Mouse (Mus musculus) liver, adult 2 months (tissue): ENCODE data around the gene Exosc5.

ENCODE experiments used
- CTCF ChIP-seq: fragments of 200-500 bp; IDR thresholded peaks from 2 replicates; pipeline ENCODE4 v1.5.1; 2011; ENCODE audit warnings: low read depth, low read length, control low read depth
- POLR2A ChIP-seq: fragments of 200-500 bp; IDR thresholded peaks from 2 replicates; pipeline ENCODE4 v1.6.1; 2011; ENCODE audit warnings: low read length, control low read depth; ENCODE audit not compliant: insufficient read depth; ENCODE audit errors: extremely low read depth

GRCm38 (mm10) chr7:25636373-25636772 lies 22.6 kb upstream of the Exosc5 start:
- TF ChIP-seq POLR2A, result no peak
- no peak for TF ChIP-seq CTCF
